Mouse (Mus musculus) midbrain, embryonic 15.5 days (tissue): ENCODE results near the gene Foxred1. TPM values are rescaled to one million over a fixed set of nuclear protein-coding genes. Genes with fewer than 3 reads are reported as not detected.

ENCODE experiments used
- ATAC-seq: fragments of 200-750 bp; cut with Nextera tagmentation; replicated peaks from 2 replicates; pipeline ENCODE4 v1.8.0; 2017; ENCODE audit warnings: moderate TSS enrichment
- H3K27ac ChIP-seq: fragments of 300-500 bp; sonication (generic); 2 replicates; pipeline ENCODE4 v1.5.1; 2015; ENCODE audit warnings: mild to moderate bottlenecking, inconsistent platforms
- H3K27me3 ChIP-seq: fragments of 300-500 bp; sonication (generic); replicated peaks from 2 replicates; pipeline ENCODE4 v1.6.1; 2015; ENCODE audit warnings: inconsistent platforms
- H3K36me3 ChIP-seq: fragments of 300-500 bp; sonication (generic); replicated peaks from 2 replicates; pipeline ENCODE4 v1.6.1; 2015; ENCODE audit warnings: inconsistent platforms
- H3K4me1 ChIP-seq: fragments of 300-500 bp; sonication (generic); 2 replicates; pipeline ENCODE4 v1.6.1; 2015; ENCODE audit warnings: inconsistent platforms
- H3K4me2 ChIP-seq: fragments of 300-500 bp; sonication (generic); 2 replicates; pipeline ENCODE4 v1.6.1; 2015; ENCODE audit warnings: inconsistent platforms, mild to moderate bottlenecking, moderate library complexity
- H3K4me3 ChIP-seq: fragments of 300-500 bp; sonication (generic); 2 replicates; pipeline ENCODE4 v1.5.1; 2015; ENCODE audit warnings: mild to moderate bottlenecking, inconsistent platforms
- H3K9ac ChIP-seq: fragments of 300-500 bp; sonication (generic); 2 replicates; pipeline ENCODE4 v1.6.1; 2015; ENCODE audit warnings: mild to moderate bottlenecking, inconsistent platforms
- H3K9me3 ChIP-seq: fragments of 300-500 bp; sonication (generic); 2 replicates; pipeline ENCODE4 v1.6.1; 2016; ENCODE audit warnings: inconsistent platforms
- WGBS: fragments of 180-500 bp; shearing (Covaris S2); methylation state at CpG from one replicate; pipeline ENCODE4 v1.1.7; 2015; ENCODE audit warnings: mixed read lengths; 5-methylcytosine and 5-hydroxymethylcytosine counted together
- polyA plus RNA-seq: library from polyadenylated mRNA; unstranded; fragments of >200 nt; fragmentation: Nextera tagmentation; extraction: Ambion mirVana; gene quantifications from 2 replicates; pipeline ENCODE4 v1.2.1, GENCODE M21; 2015

Foxred1 gene
- polyA plus RNA-seq, 1 experiment from 2014 or later = 51.8 TPM

DNA sequence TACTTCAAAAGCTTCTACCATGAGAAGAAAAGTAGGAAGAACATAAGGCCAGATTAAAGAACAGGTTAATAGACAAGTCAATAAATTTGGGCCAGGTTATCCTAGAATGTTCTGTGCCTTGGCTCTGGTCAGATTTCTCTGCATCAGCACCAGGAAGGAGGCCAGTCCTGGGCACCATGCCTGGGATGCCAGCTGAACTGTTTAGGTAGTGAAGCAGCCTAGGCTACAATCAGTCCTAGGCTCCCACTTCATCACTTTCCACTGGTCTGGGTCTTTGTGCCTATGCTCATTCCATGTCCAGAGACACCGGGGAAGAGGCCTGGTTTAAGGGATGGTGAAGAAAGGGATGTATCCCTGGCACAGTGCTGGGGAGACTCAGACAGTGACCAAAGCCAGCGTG is 6.4 kb downstream of the Foxred1 start:
- Histone ChIP-seq H3K4me1 (peaks cover 11% of the 10 kb centered on the region), H3K9me3 (no peaks in the 10 kb centered on the region), H3K27ac (no peak overlapping the region), H3K27me3 (no peaks in the 10 kb centered on the region), H3K36me3 (peaks cover 14% of the 10 kb centered on the region), H3K9ac (no peak overlapping the region), H3K4me3 (no peak overlapping the region), H3K4me2 (no peak overlapping the region)
- 98% methylated on average over 2 of the region's 2 CpGs for WGBS
- ATAC-seq = no peak

DNA sequence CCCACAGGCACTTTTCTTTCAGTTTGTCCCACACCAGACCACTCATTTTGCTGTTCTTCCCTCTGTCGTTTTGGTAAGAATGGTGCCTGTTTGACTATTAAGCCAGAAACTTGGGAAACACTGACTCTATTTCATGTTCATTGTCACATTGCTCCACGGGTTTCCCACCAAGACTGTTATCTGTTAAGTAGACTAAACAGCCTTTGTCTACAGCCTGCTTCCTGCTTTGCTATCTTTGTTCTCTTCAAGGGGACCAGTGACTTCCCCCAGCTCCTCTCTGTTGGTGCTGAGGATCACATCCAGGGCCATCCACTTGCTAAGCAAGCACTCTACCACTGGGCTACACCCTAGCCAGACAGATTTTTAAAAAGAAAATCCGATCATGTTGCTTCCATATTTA is 7.3 kb downstream of the Foxred1 start:
- Histone ChIP-seq H3K9me3 (no peaks in the 10 kb centered on the region), H3K27me3 (no peaks in the 10 kb centered on the region), H3K4me2 (no peak overlapping the region), H3K4me1 (peaks cover 10% of the 10 kb centered on the region), H3K9ac (no peak overlapping the region), H3K4me3 (no peak overlapping the region), H3K36me3 (peaks cover 14% of the 10 kb centered on the region), H3K27ac (no peak overlapping the region)
- 73% methylated on average over 3 of the region's 3 CpGs for WGBS
- ATAC-seq = no peak

DNA sequence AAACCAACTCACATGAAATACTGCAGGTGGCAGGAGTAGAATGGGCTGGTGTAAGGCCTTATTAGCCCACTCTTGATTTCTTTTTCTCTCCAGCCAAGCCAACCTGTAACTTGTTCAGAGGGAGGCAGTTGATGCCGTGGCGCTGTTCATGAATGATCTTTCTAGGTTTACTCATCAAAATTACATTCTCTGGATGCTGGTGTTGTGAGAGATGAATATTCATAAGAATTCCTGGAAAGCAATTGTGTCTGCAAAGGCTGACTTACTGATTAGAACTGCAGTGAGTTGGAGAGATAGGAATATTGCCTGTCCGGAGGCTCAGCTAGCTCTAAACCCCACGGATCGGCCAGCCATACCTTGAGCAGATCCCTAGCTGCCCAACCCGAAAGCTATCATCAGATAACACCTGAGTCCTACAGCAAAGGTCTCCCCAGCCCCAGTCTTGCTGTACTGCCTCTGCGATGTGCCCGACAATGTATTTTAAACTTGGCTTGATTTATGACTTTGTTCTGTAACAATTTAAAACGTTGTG is 10.3 kb downstream of the Foxred1 start:
- Histone ChIP-seq H3K4me3 (peak overlapping the region; percentile 44), H3K27ac (no peak overlapping the region), H3K9me3 (no peaks in the 10 kb centered on the region), H3K4me2 (peak overlapping the region; percentile 63), H3K4me1 (peaks cover 10% of the 10 kb centered on the region), H3K36me3 (no peaks in the 10 kb centered on the region), H3K27me3 (no peaks in the 10 kb centered on the region), H3K9ac (no peak overlapping the region)
- 58% methylated on average over 9 of the region's 9 CpGs for WGBS
- 0 out of 2 replicates have a peak, but pooled peaks have one; percentile 44 for ATAC-seq

DNA sequence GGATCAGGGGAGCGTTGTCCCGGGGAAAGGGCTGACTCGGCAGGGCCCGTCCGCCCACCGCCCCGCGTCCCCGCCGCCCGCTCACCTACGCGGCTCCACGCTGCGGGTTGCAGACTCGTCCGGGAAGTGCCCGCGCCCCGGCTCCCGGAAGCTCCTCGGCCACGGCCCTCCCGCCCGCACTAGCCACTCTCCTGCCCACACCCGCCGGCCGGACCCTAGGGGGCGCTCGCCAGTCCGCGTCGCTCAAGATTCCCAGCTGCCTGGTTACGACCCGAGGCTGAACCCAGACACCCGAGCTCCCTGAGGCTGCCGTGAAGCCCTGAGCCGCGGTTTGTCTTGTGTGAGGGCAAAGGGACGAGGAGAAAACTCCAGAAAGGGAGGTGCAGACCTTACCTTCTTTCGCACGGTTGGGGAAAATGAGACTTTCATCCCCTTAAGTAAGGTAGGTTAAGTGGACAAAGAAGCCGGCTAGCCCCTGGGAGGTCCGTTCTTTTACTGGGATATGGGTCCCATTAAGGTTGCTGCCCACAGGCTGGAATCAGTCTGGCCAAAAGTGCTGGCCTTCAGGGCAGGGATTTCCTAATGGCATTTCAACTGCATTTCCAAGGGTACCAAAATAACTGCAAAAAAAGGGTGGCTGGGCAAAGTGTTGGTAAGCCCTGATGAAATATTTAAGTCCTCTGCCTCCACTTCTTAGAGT is 10.9 kb downstream of the Foxred1 start, which contains the start of the genes Srpr and Tirap:
Gene Srpr, plus strand, starts transcription at position 404 of the 700 bp plus-strand sequence.
Gene Tirap, minus strand, starts transcription at position 520 of the 700 bp plus-strand sequence.
- Histone ChIP-seq H3K4me1 (peaks cover 10% of the 10 kb centered on the region), H3K4me3 (peak within 1 kb of the TSS; percentile 44), H3K27ac (no peak within 1 kb of the TSS), H3K9ac (peak within 1 kb of the TSS; percentile 31), H3K4me2 (peak within 1 kb of the TSS; percentile 63), H3K27me3 (no peaks in the 10 kb centered on the region), H3K36me3 (no peaks in the 10 kb centered on the region), H3K9me3 (no peaks in the 10 kb centered on the region)
- WGBS = 0% methylated on average over 44 of the region's 44 CpGs
- ATAC-seq = peak; percentile 90

GRCm38 (mm10) chr9:35198945-35199771 is 11.7 kb downstream of the Foxred1 start:
- Histone ChIP-seq H3K36me3 (no peaks in the 10 kb centered on the region), H3K27ac (no peak overlapping the region), H3K9me3 (no peaks in the 10 kb centered on the region), H3K9ac (peak overlapping the region; percentile 31), H3K4me3 (peak overlapping the region; percentile 44), H3K4me2 (peak overlapping the region; percentile 63), H3K27me3 (no peaks in the 10 kb centered on the region), H3K4me1 (peaks cover 10% of the 10 kb centered on the region)
- peak; percentile 65 for ATAC-seq
- WGBS = 25% methylated on average over 18 of the region's 18 CpGs

DNA sequence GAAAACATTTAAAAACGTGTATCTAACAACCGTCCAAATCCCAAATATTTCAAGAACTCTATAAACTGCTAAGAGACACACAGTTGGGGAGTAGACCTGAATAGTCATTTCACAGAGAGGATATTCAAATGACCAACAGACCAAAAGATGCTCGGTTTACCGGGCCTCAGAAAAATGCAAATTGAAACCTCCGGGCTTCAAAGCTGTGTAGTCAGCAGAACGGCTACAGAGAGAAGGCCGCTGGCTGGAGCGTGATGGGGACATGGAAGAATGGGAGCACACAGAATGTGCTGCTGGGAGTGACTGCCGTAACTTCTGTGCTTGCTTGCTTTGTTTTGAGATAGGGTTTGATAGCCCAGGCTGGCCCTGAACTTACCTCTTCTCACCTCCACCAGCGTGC is 12.5 kb downstream of the Foxred1 start:
- no peaks in the 10 kb centered on the region for H3K27me3 ChIP-seq
- H3K36me3 ChIP-seq = no peaks in the 10 kb centered on the region
- 58% methylated on average over 10 of the region's 10 CpGs for WGBS
- no peak for ATAC-seq
- H3K27ac ChIP-seq = no peak overlapping the region
- peaks cover 10% of the 10 kb centered on the region for H3K4me1 ChIP-seq
- no peaks in the 10 kb centered on the region for H3K9me3 ChIP-seq
- H3K4me3 ChIP-seq = no peak overlapping the region
- no peak overlapping the region for H3K4me2 ChIP-seq
- H3K9ac ChIP-seq = no peak overlapping the region

GRCm38 (mm10) chr9:35197625-35198024 is 13.2 kb downstream of the Foxred1 start:
- no peak overlapping the region for H3K27ac ChIP-seq
- H3K36me3 ChIP-seq = no peaks in the 10 kb centered on the region
- no peak overlapping the region for H3K4me3 ChIP-seq
- no peaks in the 10 kb centered on the region for H3K9me3 ChIP-seq
- WGBS = 88% methylated on average over 3 of the region's 3 CpGs
- no peak overlapping the region for H3K9ac ChIP-seq
- peaks cover 10% of the 10 kb centered on the region for H3K4me1 ChIP-seq
- no peak for ATAC-seq
- H3K4me2 ChIP-seq = no peak overlapping the region
- H3K27me3 ChIP-seq = no peaks in the 10 kb centered on the region

GRCm38 (mm10) chr9:35194048-35194447 is 16.8 kb downstream of the Foxred1 start:
- 96% methylated on average over 3 of the region's 3 CpGs for WGBS
- no peak overlapping the region for H3K27ac ChIP-seq
- no peaks in the 10 kb centered on the region for H3K9me3 ChIP-seq
- no peaks in the 10 kb centered on the region for H3K36me3 ChIP-seq
- no peak overlapping the region for H3K9ac ChIP-seq
- H3K4me1 ChIP-seq = no peaks in the 10 kb centered on the region
- no peak overlapping the region for H3K4me2 ChIP-seq
- ATAC-seq = no peak
- H3K4me3 ChIP-seq = no peak overlapping the region
- no peaks in the 10 kb centered on the region for H3K27me3 ChIP-seq

DNA sequence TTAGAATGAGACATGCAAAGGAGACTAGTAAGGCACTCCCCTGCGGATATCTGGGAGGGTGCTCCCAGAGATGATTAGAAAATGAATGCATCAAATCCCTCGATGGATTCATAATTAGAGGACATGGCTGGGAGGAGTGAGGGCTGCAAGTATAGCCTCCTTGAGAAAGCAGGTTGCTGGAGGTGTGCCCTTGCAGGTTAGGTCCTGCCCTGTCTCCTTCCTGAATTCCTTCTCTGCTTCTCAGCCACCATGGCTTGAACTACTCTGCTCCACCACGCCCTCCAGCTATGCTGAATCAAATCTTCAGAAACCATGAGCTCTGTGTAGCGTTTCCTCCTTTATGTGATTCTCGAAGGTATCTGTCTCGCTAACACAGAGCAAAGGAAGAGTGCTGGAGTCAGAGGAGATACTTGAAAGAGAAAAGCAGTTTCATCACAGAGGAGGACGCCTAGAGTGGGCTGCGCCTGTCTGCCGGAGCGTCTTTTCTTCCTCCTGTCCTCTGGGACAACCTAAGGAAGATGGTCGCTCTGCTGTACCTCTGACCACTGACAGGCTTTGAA is 17.8 kb downstream of the Foxred1 start:
- peak; percentile 24; the same call in 1 of the 2 replicates for ATAC-seq
- 68% methylated on average over 11 of the region's 11 CpGs for WGBS

GRCm38 (mm10) chr9:35188700-35189099 is 22.2 kb downstream of the Foxred1 start:
- Histone ChIP-seq H3K9me3 (no peaks in the 10 kb centered on the region), H3K27ac (no peak overlapping the region), H3K36me3 (no peaks in the 10 kb centered on the region), H3K9ac (no peak overlapping the region), H3K27me3 (no peaks in the 10 kb centered on the region), H3K4me3 (no peak overlapping the region), H3K4me2 (no peak overlapping the region), H3K4me1 (no peaks in the 10 kb centered on the region)
- WGBS = 71% methylated on average over 22 of the region's 22 CpGs
- ATAC-seq = peak; percentile 38; the same call in 1 of the 2 replicates

More for the DNA sequence above, 17.8 kb downstream of the Foxred1 start:
- Histone ChIP-seq H3K9ac (no peak overlapping the region), H3K36me3 (no peaks in the 10 kb centered on the region), H3K9me3 (no peaks in the 10 kb centered on the region), H3K27me3 (no peaks in the 10 kb centered on the region), H3K27ac (0 out of 2 replicates have a peak overlapping the region, but pooled peaks have one; percentile 9), H3K4me1 (no peaks in the 10 kb centered on the region), H3K4me2 (no peak overlapping the region), H3K4me3 (no peak overlapping the region)

DNA sequence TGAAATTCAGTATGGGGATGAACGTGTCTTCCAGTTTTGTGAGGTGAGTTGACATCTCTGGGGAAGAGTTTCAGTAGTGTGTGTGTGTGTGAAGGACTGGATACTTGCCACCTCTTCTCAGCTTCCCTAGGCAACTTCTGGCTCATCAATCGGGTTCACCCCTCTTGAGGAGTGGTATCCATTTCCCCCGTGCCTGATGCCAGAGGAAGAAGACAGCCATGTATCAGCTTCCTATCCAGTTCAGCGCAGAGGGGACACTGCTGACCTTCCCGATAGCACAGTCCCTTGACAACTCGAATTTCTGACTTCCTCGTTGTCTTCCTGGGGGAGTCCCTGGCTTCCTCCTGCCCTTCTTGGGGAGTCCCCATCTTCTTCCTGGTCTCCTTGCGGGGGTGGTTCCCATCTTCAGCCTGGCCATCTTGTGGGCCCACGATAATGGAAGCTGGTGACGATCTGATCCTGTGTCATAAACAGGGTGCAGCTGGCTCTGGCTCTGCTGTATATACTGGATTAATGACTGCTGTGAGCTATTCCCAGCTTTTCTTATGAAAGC is 23.4 kb downstream of the Foxred1 start:
- Histone ChIP-seq H3K36me3 (no peaks in the 10 kb centered on the region), H3K4me2 (no peak overlapping the region), H3K4me3 (no peak overlapping the region), H3K27me3 (no peaks in the 10 kb centered on the region), H3K9ac (no peak overlapping the region), H3K9me3 (no peaks in the 10 kb centered on the region), H3K27ac (no peak overlapping the region), H3K4me1 (no peaks in the 10 kb centered on the region)
- 88% methylated on average over 10 of the region's 10 CpGs for WGBS
- no peak for ATAC-seq

GRCm38 (mm10) chr9:35186430-35186829 is 24.4 kb downstream of the Foxred1 start:
- Histone ChIP-seq H3K27me3 (no peaks in the 10 kb centered on the region), H3K4me2 (no peak overlapping the region), H3K36me3 (no peaks in the 10 kb centered on the region), H3K4me1 (no peaks in the 10 kb centered on the region), H3K9ac (no peak overlapping the region), H3K4me3 (no peak overlapping the region), H3K27ac (no peak overlapping the region), H3K9me3 (no peaks in the 10 kb centered on the region)
- WGBS = 76% methylated on average over 4 of the region's 4 CpGs
- ATAC-seq = no peak
